Mouse (Mus musculus): ENCODE measurements around the gene A730049H05Rik.

DNA sequence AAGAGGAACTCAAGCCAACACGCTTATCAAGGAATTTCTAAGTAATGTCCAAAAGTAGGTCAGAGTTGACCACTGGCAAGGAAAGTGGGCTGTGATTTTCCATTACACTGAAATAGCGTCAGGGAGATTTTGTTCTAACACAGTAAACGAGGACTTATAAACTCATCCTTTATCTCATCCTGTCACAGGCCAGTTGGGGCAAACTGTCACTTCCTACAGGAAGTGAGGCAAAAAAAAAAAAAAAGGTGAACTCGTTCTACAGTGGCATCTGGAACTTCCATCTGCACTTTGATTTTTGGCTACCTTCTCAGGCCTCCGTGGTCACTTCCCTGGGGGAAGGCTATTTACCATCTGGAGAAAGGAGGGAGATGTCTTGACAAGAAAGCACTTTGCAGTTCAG, 58.6 kb downstream of the A730049H05Rik start:
- TF ChIP-seq CTCF (IDR thresholded peaks at IDR 0.05; ENCODE audit: low read depth, low read length) (no peak), POLR2AphosphoS5 (IDR thresholded peaks at IDR 0.05; ENCODE audit: insufficient replicate concordance, low read depth, low read length) (no peak), TAL1 (conservative IDR thresholded peaks at IDR 0.05; ENCODE audit: low read depth, low read length) (no peak), GATA1 (IDR thresholded peaks at IDR 0.05; ENCODE audit: borderline replicate concordance, low read length) (no peak), GATA2 (IDR thresholded peaks at IDR 0.05; ENCODE audit: borderline replicate concordance, low read depth, low read length) (no peak)
